Mouse (Mus musculus): ENCODE data around the gene Efhd1. TPM values are rescaled to one million over a fixed set of nuclear protein-coding genes. Genes with fewer than 3 reads are reported as not detected.

Efhd1 gene
- total and polyA plus RNA-seq, 2 experiments from 2014 or later = 1.3 to 2.2 TPM

DNA sequence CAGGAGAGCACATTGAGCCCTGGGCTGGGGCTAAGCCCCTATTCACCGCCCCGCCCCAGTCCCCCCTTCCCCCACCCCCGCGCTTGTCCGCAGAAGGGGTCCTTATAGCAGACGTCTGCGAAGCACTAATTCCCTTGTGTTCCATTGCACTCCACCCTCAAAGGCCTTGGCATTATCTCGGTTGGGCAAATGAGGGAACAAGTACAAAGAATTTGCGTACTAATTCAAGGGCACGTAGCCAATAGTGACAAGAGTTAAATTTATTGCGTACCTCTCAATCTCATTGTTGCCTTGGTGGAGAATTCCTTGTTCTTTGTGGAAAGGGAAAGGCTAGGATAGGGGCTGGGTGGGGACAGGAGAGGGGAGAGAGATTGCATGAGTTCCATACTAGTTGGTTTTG is 6.5 kb upstream of the Efhd1 start:
- no peak overlapping the region for H3K4me2 ChIP-seq (ENCODE audit: low read depth)
- no peak overlapping the region for H3K4me3 ChIP-seq (ENCODE audit: low read depth, low read length)
- ATAC-seq = no peak
- 4% methylated on average over 11 of the region's 11 CpGs for WGBS
- H3K9me3 ChIP-seq (ENCODE audit: low read length) = no peaks in the 10 kb centered on the region
- no peak overlapping the region for H3K9ac ChIP-seq
- H3K27ac ChIP-seq (ENCODE audit: low read depth, low read length) = no peak overlapping the region
- no peaks in the 10 kb centered on the region for H3K36me3 ChIP-seq (ENCODE audit: insufficient read depth)
- no peaks in the 10 kb centered on the region for H3K4me1 ChIP-seq (ENCODE audit: insufficient read depth)
- TF ChIP-seq CTCF (IDR thresholded peaks at IDR 0.05; ENCODE audit: low read depth) = no peak
- peaks cover 7% of the 10 kb centered on the region for H3K27me3 ChIP-seq (ENCODE audit: insufficient read depth, low read length)
- no peak for DNase-seq

DNA sequence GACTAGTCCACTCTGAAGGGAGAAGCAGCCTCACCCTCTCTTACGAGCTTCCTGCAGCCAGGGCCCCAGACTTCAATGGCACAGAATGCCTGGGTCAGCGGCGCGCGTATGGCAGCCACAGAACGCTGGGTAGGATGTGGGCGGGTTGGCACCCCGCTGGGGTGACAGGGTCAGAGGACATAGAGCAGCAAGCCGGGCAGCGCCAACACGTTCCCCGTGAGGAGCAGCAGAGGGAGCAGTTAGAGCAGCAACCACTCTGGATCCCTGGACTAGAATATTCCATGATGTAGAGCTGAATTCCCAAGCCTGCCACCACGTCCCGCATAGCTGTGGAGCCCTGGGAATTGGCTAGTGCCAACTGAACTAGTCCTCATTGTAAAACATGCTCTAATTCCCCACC is 5.7 kb upstream of the Efhd1 start:
- Histone ChIP-seq H3K27ac (ENCODE audit: low read depth, low read length) (no peak overlapping the region), H3K9me3 (ENCODE audit: low read length) (no peaks in the 10 kb centered on the region), H3K9ac (no peak overlapping the region), H3K36me3 (ENCODE audit: insufficient read depth) (no peaks in the 10 kb centered on the region), H3K4me1 (ENCODE audit: insufficient read depth) (no peaks in the 10 kb centered on the region), H3K4me2 (ENCODE audit: low read depth) (no peak overlapping the region), H3K4me3 (ENCODE audit: low read depth, low read length) (no peak overlapping the region), H3K27me3 (ENCODE audit: insufficient read depth, low read length) (peaks cover 14% of the 10 kb centered on the region)
- peak; percentile 27; the same call in 1 of the 2 replicates for ATAC-seq
- no peak for DNase-seq
- whole genome bisulfite sequencing = 30% methylated on average over 14 of the region's 14 CpGs
- peak; percentile 35; the same call in 1 of the 2 replicates for TF ChIP-seq CTCF (IDR thresholded peaks at IDR 0.05; ENCODE audit: low read depth)

DNA sequence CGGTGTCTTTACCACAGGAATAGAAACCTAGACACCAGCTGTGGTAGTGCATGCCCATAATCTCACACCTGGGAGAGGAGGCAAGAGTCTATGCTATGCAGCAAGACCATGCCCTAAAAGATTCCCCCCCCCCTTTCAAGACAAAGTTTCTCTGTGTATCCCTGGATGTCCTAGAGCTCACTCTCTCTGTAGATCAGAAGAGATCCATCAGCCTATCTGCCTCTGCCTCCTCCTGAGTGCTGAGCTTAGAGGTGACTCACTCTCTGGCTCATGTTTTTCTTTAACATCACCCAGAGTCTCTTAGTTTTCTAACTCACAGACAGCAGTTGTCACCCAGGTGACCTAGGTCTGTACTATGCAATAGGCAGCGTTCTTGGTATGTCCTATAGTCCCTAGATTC is 4.8 kb upstream of the Efhd1 start:
- no peaks in the 10 kb centered on the region for H3K36me3 ChIP-seq (ENCODE audit: insufficient read depth)
- DNase-seq (no peak), ATAC-seq (no peak)
- no peak overlapping the region for H3K4me3 ChIP-seq (ENCODE audit: low read depth, low read length)
- no peak overlapping the region for H3K27ac ChIP-seq (ENCODE audit: low read depth, low read length)
- peaks cover 16% of the 10 kb centered on the region for H3K27me3 ChIP-seq (ENCODE audit: insufficient read depth, low read length)
- no peak for TF ChIP-seq CTCF (IDR thresholded peaks at IDR 0.05; ENCODE audit: low read depth)
- 93% methylated on average over 2 of the region's 2 CpGs for WGBS
- H3K9me3 ChIP-seq (ENCODE audit: low read length) = no peaks in the 10 kb centered on the region
- peaks cover 6% of the 10 kb centered on the region for H3K4me1 ChIP-seq (ENCODE audit: insufficient read depth)
- no peak overlapping the region for H3K4me2 ChIP-seq (ENCODE audit: low read depth)
- no peak overlapping the region for H3K9ac ChIP-seq

DNA sequence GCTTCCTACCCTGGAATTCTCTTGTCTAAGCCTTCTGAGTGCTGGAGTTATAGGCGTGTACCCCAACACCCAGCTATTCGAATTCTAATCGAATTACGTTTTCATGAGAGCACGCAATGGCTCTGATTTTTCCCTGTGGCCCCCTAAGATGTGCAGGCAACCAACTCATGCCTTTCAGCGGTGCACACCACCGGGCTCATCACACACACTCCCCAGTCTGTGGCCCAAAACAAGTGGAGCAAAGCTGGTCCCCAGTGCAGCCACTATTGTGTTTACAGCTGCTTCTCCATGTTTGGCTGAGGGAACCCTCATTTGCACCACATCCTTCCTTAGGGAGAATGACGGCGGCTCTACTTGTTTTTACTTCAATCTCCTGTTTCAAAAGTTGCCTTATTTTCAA is 906 bp upstream of the Efhd1 start:
- ATAC-seq = no peak
- peaks cover 36% of the 10 kb centered on the region for H3K27me3 ChIP-seq (ENCODE audit: insufficient read depth, low read length)

DNA sequence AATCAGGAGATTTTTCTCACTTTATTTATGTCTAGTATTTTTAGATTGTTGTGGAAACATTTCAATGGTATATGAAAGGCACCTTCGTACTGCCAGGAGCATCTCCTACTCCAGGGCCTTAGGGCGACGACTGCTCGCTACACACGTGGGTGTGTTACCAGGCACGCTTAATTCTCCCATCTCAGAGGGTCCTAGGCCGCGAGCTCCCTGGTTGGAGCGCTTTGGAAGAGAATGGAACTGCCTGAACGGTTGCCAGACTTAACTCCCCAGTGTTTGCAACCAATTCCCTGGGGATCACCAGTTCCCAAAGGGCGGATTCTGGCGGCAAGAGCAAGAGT is 398 bp upstream of the Efhd1 start:
- Histone ChIP-seq H3K4me1 (ENCODE audit: insufficient read depth) (peaks cover 6% of the 10 kb centered on the region), H3K36me3 (ENCODE audit: insufficient read depth) (no peaks in the 10 kb centered on the region), H3K4me2 (ENCODE audit: low read depth) (peak overlapping the region; percentile 99), H3K9ac (peak overlapping the region; percentile 37; the same call in 1 of the 2 replicates), H3K4me3 (ENCODE audit: low read depth, low read length) (peak overlapping the region; percentile 48), H3K9me3 (ENCODE audit: low read length) (no peaks in the 10 kb centered on the region), H3K27me3 (ENCODE audit: insufficient read depth, low read length) (peaks cover 36% of the 10 kb centered on the region), H3K27ac (ENCODE audit: low read depth, low read length) (no peak overlapping the region)
- WGBS = 2% methylated on average over 12 of the region's 12 CpGs
- no peak for TF ChIP-seq CTCF (IDR thresholded peaks at IDR 0.05; ENCODE audit: low read depth)
- ATAC-seq (peak; percentile 38), DNase-seq (peak; percentile 29)

More for the DNA sequence above, 906 bp upstream of the Efhd1 start:
- H3K9ac ChIP-seq = no peak overlapping the region
- TF ChIP-seq CTCF (IDR thresholded peaks at IDR 0.05; ENCODE audit: low read depth) = no peak
- H3K36me3 ChIP-seq (ENCODE audit: insufficient read depth) = no peaks in the 10 kb centered on the region
- H3K4me1 ChIP-seq (ENCODE audit: insufficient read depth) = peaks cover 6% of the 10 kb centered on the region
- 4% methylated on average over 9 of the region's 9 CpGs for WGBS
- no peak for DNase-seq
- no peak overlapping the region for H3K27ac ChIP-seq (ENCODE audit: low read depth, low read length)
- peak overlapping the region; percentile 99; the same call in 1 of the 2 replicates for H3K4me2 ChIP-seq (ENCODE audit: low read depth)
- H3K4me3 ChIP-seq (ENCODE audit: low read depth, low read length) = no peak overlapping the region
- H3K9me3 ChIP-seq (ENCODE audit: low read length) = no peaks in the 10 kb centered on the region

DNA sequence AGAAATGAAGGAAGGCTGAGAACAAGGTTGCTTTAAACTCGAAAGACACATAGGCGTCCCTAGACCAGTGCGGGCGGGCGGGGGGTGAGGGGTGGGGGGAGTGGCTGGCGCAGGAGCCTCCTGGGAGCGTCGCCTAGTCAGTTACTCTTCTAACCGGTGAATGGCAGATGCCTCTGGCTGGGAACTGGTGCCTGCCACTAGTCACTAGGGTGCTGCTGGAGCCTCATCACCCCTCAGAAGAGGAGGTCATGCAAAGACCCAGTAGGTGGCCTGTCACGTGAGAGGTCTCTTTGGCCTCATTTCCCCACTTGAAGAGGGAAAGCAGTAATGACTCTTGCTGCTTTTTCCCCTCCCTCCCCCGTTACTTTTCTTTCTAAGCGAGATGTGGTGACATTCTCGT is 1.0 kb downstream of the Efhd1 start:
- no peak for TF ChIP-seq CTCF (IDR thresholded peaks at IDR 0.05; ENCODE audit: low read depth)
- WGBS = 3% methylated on average over 13 of the region's 13 CpGs
- H3K4me1 ChIP-seq (ENCODE audit: insufficient read depth) = peaks cover 6% of the 10 kb centered on the region
- no peaks in the 10 kb centered on the region for H3K36me3 ChIP-seq (ENCODE audit: insufficient read depth)
- DNase-seq (no peak), ATAC-seq (peak; percentile 54)
- peak overlapping the region; percentile 99 for H3K4me2 ChIP-seq (ENCODE audit: low read depth)
- H3K27ac ChIP-seq (ENCODE audit: low read depth, low read length) = no peak overlapping the region
- H3K27me3 ChIP-seq (ENCODE audit: insufficient read depth, low read length) = peaks cover 36% of the 10 kb centered on the region
- H3K4me3 ChIP-seq (ENCODE audit: low read depth, low read length) = peak overlapping the region; percentile 48
- H3K9ac ChIP-seq = no peak overlapping the region
- H3K9me3 ChIP-seq (ENCODE audit: low read length) = no peaks in the 10 kb centered on the region

DNA sequence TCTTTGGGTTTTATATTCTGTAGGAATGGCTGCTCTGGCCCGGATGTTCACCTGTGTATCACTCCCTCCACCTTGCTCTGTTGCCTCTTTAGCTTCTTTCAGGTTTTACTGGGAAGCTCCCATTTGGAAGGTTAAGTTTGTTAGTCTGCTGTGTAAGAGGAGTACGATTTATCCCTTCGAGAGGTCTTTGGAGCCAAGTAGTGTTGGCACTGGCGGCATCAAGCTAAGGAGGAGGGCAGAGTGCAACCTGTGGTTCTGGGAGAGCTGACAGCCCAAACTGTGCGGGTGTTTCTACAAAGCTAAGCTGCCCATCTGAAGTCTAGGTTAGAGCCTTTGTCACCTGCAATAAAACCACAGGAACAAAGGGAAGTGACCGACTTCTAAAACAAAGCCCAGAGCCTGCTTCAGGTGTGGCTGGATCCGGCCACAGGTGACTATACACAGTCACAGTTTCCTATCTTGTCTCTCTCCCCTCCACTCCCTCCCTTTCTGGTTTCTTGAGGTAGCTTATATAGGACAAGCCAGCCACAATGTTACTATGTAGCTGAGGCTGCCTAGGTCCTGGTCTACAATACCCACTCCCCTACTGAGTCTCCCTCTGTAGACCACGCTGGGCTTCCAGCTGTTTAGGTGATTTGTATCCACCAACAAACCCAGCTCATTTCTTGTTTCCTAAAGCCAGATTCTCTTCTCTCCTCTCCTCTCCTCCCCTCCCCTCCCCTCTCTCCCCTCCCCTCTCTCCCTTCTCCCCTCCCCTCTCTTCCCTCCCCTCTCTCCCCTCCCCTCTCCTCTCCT is 2.3 kb downstream of the Efhd1 start:
- 36% methylated on average over 8 of the region's 8 CpGs for WGBS
- no peak for DNase-seq

More for the DNA sequence above, 2.3 kb downstream of the Efhd1 start:
- H3K27me3 ChIP-seq (ENCODE audit: insufficient read depth, low read length) = peaks cover 36% of the 10 kb centered on the region
- H3K4me2 ChIP-seq (ENCODE audit: low read depth) = no peak overlapping the region
- no peak overlapping the region for H3K4me3 ChIP-seq (ENCODE audit: low read depth, low read length)
- no peak overlapping the region for H3K27ac ChIP-seq (ENCODE audit: low read depth, low read length)
- no peaks in the 10 kb centered on the region for H3K9me3 ChIP-seq (ENCODE audit: low read length)
- no peaks in the 10 kb centered on the region for H3K36me3 ChIP-seq (ENCODE audit: insufficient read depth)
- peaks cover 6% of the 10 kb centered on the region for H3K4me1 ChIP-seq (ENCODE audit: insufficient read depth)
- no peak overlapping the region for H3K9ac ChIP-seq
- TF ChIP-seq CTCF (IDR thresholded peaks at IDR 0.05; ENCODE audit: low read depth) = no peak
- no peak for ATAC-seq
